Mouse (Mus musculus) hindbrain, embryonic 11.5 days (tissue): ENCODE data around the gene C330021F23Rik. TPM values are rescaled to one million over a fixed set of nuclear protein-coding genes. Genes with fewer than 3 reads are reported as not detected.
"Not testable (repeated sequence)": the region's sequence is repeated elsewhere in the genome, so short reads cannot be mapped to it uniquely, and the experiment has no call there.

Source experiments
- ATAC-seq: fragments of 200-750 bp; cut with Nextera tagmentation; 2 replicates; pipeline ENCODE4 v1.8.0; 2017; ENCODE audit warnings: mild to moderate bottlenecking, moderate TSS enrichment, moderate library complexity; ENCODE audit not compliant: low FRiP score
- DNase-seq: peaks from one replicate; pipeline ENCODE4 v3.0.0-alpha.2; 2015; ENCODE audit warnings: low spot score
- H3K27ac ChIP-seq: fragments of 300-500 bp; sonication (generic); 2 replicates; pipeline ENCODE4 v1.5.1; 2014; ENCODE audit warnings: mild to moderate bottlenecking, low read depth, low read length
- H3K27me3 ChIP-seq: fragments of 300-500 bp; sonication (generic); 2 replicates; pipeline ENCODE4 v1.6.1; 2014; ENCODE audit warnings: mild to moderate bottlenecking, low read length, moderate library complexity, mixed read lengths; ENCODE audit not compliant: control insufficient read depth, insufficient read depth
- H3K36me3 ChIP-seq: fragments of 300-500 bp; sonication (generic); 2 replicates; pipeline ENCODE4 v1.6.1; 2014; ENCODE audit warnings: mild to moderate bottlenecking, low read length, moderate library complexity, mixed read lengths; ENCODE audit not compliant: control insufficient read depth, insufficient read depth
- H3K4me1 ChIP-seq: fragments of 300-500 bp; sonication (generic); replicated peaks from 2 replicates; pipeline ENCODE4 v1.6.1; 2014; ENCODE audit warnings: low read length, mixed read lengths; ENCODE audit not compliant: control insufficient read depth, insufficient read depth
- H3K4me2 ChIP-seq: fragments of 300-500 bp; sonication (generic); replicated peaks from 2 replicates; pipeline ENCODE4 v1.6.1; 2014; ENCODE audit warnings: mild to moderate bottlenecking, low read depth, low read length
- H3K4me3 ChIP-seq: fragments of 300-500 bp; sonication (generic); 2 replicates; pipeline ENCODE4 v1.5.1; 2014; ENCODE audit warnings: low read depth, low read length
- H3K9ac ChIP-seq: fragments of 300-500 bp; sonication (generic); 2 replicates; pipeline ENCODE4 v1.6.1; 2014; ENCODE audit warnings: low read depth, low read length
- H3K9me3 ChIP-seq: fragments of 300-500 bp; sonication (generic); 2 replicates; pipeline ENCODE4 v1.6.1; 2016; ENCODE audit warnings: low read length; ENCODE audit not compliant: control insufficient read depth
- WGBS: fragments of 180-500 bp; shearing (Covaris S2); extraction: QIAGEN DNeasy Blood & Tissue Kit; methylation state at CpG from one replicate; pipeline ENCODE4 v1.1.7; 2014; 5-methylcytosine and 5-hydroxymethylcytosine counted together
- polyA plus RNA-seq: library from polyadenylated mRNA; unstranded; fragments of >200 nt; fragmentation: Nextera tagmentation; extraction: Ambion mirVana; gene quantifications from 2 replicates; pipeline ENCODE4 v1.2.1, GENCODE M21; 2014

C330021F23Rik gene
- polyA plus RNA-seq, 1 experiment from 2014 or later, result 3.9 TPM

DNA sequence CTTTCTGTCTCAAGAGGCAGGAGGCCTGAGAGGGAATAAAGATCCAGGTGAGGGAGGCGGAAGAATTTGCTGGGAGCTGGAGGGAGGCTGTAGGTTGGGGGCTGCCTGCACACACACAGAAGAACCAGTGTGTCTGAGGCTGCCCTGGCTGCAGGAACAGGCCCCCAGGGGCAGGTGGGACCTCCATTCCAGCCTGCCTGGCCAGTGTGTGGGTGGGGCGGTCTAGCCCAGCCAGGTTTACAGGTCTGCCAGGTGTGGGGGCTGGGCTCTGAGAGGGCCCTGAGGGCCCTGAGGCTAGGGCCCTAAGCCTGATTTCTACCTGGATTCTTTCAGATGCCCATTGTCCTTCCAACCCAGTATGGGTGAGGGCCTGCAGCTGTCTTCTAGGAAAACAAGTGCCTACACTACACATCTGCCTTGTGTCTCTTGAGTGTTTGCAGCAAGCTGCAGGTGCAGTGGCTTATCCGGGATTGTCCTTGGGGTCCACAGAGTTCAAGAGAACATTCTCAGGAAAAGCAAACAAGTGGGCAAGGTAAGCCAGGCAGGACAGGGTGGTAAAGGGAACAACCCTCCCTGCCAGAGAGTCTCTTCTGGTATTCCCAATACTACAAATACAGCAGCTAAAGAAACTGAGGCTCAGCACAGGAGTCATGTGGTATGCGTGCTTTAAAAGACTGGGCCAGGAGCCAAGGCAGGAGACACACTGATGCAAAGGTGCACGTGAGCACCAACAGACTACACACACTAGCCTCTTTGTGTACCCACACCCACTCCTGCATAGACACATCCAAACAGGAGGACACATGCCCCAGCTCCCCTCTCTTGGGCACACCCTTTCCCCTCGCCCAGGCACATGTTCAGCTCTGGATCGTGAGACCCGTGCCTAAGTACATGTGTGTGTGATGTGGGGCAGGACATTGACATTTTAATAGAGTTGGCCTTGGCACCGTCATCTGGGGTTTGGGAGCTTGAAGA, 11.9 kb downstream of the C330021F23Rik start:
- WGBS, result 80% methylated on average over 9 of the region's 9 CpGs
- DNase-seq, result no peak

DNA sequence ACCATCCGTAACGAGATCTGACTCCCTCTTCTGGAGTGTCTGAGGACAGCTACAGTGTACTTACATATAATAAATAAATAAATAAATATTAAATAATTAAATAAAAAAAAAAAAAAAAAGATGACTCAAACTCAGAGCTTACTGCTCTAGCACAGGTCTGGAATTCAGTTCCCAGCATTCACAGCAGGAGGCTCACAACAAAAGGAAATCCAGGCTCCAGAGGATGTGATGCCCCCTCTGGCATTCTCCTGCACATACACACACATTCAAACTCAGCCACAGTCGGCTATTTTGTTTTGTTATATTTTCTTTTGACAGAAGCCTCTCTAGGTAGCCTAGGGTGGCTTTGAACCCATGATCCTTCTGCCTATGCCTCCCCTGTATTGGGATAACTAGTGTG, 14.2 kb downstream of the C330021F23Rik start:
- not testable (repeated sequence) for H3K9me3 ChIP-seq, DNase-seq, H3K4me3 ChIP-seq, ATAC-seq, H3K9ac ChIP-seq, H3K4me1 ChIP-seq, H3K36me3 ChIP-seq, H3K27me3 ChIP-seq, H3K4me2 ChIP-seq, H3K27ac ChIP-seq
- WGBS, result 85% methylated on average over 1 of the region's 3 CpGs

More for the DNA sequence above, 11.9 kb downstream of the C330021F23Rik start:
- Histone ChIP-seq H3K4me1 (no peaks in the 10 kb centered on the region), H3K27ac (no peak overlapping the region), H3K9me3 (no peaks in the 10 kb centered on the region), H3K9ac (no peak overlapping the region), H3K36me3 (no peaks in the 10 kb centered on the region), H3K27me3 (no peaks in the 10 kb centered on the region), H3K4me3 (no peak overlapping the region), H3K4me2 (no peak overlapping the region)
- ATAC-seq, result no peak

GRCm38 (mm10) chr8:3586452-3586851, 18.7 kb downstream of the C330021F23Rik start:
- H3K4me1 ChIP-seq, result no peaks in the 10 kb centered on the region
- H3K9ac ChIP-seq, result no peak overlapping the region
- no peak overlapping the region for H3K27ac ChIP-seq
- DNase-seq, result no peak
- WGBS, result 93% methylated on average over 2 of the region's 2 CpGs
- H3K36me3 ChIP-seq, result no peaks in the 10 kb centered on the region
- H3K9me3 ChIP-seq, result no peaks in the 10 kb centered on the region
- no peak for ATAC-seq
- no peak overlapping the region for H3K4me2 ChIP-seq
- no peak overlapping the region for H3K4me3 ChIP-seq
- H3K27me3 ChIP-seq, result no peaks in the 10 kb centered on the region

GRCm38 (mm10) chr8:3586993-3587390, 19.2 kb downstream of the C330021F23Rik start, which contains the start of gene Camsap3:
Gene Camsap3, plus strand, starts transcription at chr8:3587293.
- Histone ChIP-seq H3K27ac (peak within 1 kb of the TSS; percentile 65), H3K9ac (peak within 1 kb of the TSS; percentile 88), H3K4me1 (no peaks in the 10 kb centered on the region), H3K27me3 (no peaks in the 10 kb centered on the region), H3K36me3 (no peaks in the 10 kb centered on the region), H3K4me3 (peak within 1 kb of the TSS; percentile 85), H3K4me2 (peak within 1 kb of the TSS; percentile 88), H3K9me3 (no peaks in the 10 kb centered on the region)
- DNase-seq (no peak), ATAC-seq (no peak)
- 8% methylated on average over 5 of the region's 7 CpGs for WGBS

GRCm38 (mm10) chr8:3587391-3588257, 19.8 kb downstream of the C330021F23Rik start:
- DNase-seq, result peak; percentile 73
- Histone ChIP-seq H3K36me3 (no peaks in the 10 kb centered on the region), H3K4me1 (no peaks in the 10 kb centered on the region), H3K27me3 (no peaks in the 10 kb centered on the region), H3K9ac (peak overlapping the region; percentile 88), H3K4me3 (peak overlapping the region; percentile 85), H3K4me2 (peak overlapping the region; percentile 88), H3K27ac (peak overlapping the region; percentile 65), H3K9me3 (no peaks in the 10 kb centered on the region)
- peak; percentile 75 for ATAC-seq
- WGBS, result under 1% methylated on average over 57 of the region's 77 CpGs

- 6% methylated on average over 10 of the region's 11 CpGs for WGBS
- H3K4me2 ChIP-seq, result peak overlapping the region; percentile 88
- peak overlapping the region; percentile 88 for H3K9ac ChIP-seq
- H3K4me1 ChIP-seq, result no peaks in the 10 kb centered on the region
- no peaks in the 10 kb centered on the region for H3K9me3 ChIP-seq
- ATAC-seq, result peak; percentile 73
- no peaks in the 10 kb centered on the region for H3K36me3 ChIP-seq
- H3K4me3 ChIP-seq, result peak overlapping the region; percentile 85
- DNase-seq, result peak; percentile 56
- no peaks in the 10 kb centered on the region for H3K27me3 ChIP-seq
- peak overlapping the region; percentile 65; the same call in 1 of the 2 replicates for H3K27ac ChIP-seq
Observed at GRCm38 (mm10) chr8:3588258-3588633, 20.5 kb downstream of the C330021F23Rik start.

DNA sequence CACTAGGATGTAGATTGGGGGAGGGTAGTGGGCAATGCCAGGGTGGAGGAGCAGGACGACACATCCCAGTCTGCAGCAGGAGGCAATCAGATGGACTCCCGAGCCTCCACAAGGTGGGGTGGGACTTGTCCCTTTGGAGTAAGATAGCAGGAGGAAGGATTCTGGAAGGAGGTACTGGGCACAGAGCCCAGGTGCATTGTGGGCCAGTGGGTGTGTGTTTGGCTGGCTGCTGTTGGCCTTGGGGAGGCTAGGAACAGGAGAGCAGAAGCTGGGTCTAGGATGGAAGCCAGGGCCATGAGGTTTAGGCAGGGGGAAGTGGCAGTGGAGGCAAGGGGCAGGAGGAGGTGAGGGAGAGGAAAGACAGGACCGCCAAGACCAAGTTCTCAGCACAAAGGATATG, 25.7 kb downstream of the C330021F23Rik start:
- WGBS, result 78% methylated on average over 3 of the region's 3 CpGs
- DNase-seq (no peak), ATAC-seq (no peak)
- H3K27ac ChIP-seq, result no peak overlapping the region
- H3K27me3 ChIP-seq, result no peaks in the 10 kb centered on the region
- H3K4me3 ChIP-seq, result no peak overlapping the region
- H3K9ac ChIP-seq, result no peak overlapping the region
- no peaks in the 10 kb centered on the region for H3K36me3 ChIP-seq
- no peaks in the 10 kb centered on the region for H3K4me1 ChIP-seq
- H3K9me3 ChIP-seq, result no peaks in the 10 kb centered on the region
- no peak overlapping the region for H3K4me2 ChIP-seq

DNA sequence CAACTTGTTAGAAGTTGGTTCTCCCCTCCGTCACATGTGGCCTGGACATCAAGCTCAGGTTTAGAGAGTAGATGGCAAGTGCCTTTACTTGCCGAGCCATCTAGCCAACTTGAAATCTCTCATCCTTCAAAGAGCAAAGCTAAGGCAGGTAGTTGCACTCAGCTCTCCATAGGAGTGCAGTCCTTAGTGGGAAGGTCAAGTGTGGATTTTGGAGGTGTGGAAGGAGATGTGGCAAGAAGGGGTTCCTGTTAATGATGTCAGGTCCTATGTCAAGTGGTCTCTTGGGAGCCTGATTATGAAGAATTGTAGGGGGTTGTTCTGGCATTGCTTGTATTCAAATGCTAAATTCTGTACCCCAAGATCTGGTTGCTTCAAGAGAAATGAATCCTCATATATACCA, 26.7 kb downstream of the C330021F23Rik start:
- Histone ChIP-seq H3K4me1 (no peaks in the 10 kb centered on the region), H3K4me2 (no peak overlapping the region), H3K4me3 (no peak overlapping the region), H3K9ac (no peak overlapping the region), H3K27ac (no peak overlapping the region), H3K36me3 (no peaks in the 10 kb centered on the region), H3K27me3 (no peaks in the 10 kb centered on the region), H3K9me3 (no peaks in the 10 kb centered on the region)
- no peak for DNase-seq
- 88% methylated on average over 2 of the region's 2 CpGs for WGBS
- no peak for ATAC-seq
